Mouse (Mus musculus): ENCODE measurements at regions not wholly inside any gene's neighbourhood (a gene's known extent, or its start where the extent isn't known, plus 50 kb on each side); places are given as distances from the start of the nearest gene placed in this dataset.

- no peak for ATAC-seq (replicated peaks; ENCODE audit: low FRiP score, poor library complexity, severe bottlenecking)
Measured at GRCm38 (mm10) chr10:118619601-118620000, 178.8 kb downstream of the Ifng start.

- ATAC-seq (replicated peaks; ENCODE audit: low FRiP score, poor library complexity, severe bottlenecking), result no peak
Measured at GRCm38 (mm10) chr10:118620611-118621010, 179.8 kb downstream of the Ifng start.

- no peak for ATAC-seq (replicated peaks; ENCODE audit: low FRiP score, poor library complexity, severe bottlenecking)
Measured at GRCm38 (mm10) chr10:118621546-118621945, 180.7 kb downstream of the Ifng start.

DNA sequence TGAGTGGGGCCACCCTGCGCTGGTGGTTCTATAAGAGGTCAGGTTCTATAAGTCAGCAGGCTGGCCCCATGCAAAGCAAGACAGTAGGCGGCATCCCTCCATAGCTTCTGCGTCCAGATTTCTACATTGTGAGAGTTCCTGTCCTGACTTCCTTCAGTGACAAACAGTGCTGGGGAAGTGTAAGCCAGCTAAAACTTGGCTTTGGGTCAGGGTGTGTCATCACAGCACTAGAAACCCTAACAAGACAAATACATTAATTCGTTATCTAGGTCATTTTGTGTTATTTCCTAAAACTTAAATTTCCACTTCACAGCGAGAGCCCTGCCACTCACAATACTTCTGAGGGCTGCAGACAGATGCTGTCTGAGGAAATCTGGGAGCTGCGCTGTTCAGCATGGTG, 181.3 kb downstream of the Ifng start:
- ATAC-seq (replicated peaks; ENCODE audit: low FRiP score, poor library complexity, severe bottlenecking), result no peak

DNA sequence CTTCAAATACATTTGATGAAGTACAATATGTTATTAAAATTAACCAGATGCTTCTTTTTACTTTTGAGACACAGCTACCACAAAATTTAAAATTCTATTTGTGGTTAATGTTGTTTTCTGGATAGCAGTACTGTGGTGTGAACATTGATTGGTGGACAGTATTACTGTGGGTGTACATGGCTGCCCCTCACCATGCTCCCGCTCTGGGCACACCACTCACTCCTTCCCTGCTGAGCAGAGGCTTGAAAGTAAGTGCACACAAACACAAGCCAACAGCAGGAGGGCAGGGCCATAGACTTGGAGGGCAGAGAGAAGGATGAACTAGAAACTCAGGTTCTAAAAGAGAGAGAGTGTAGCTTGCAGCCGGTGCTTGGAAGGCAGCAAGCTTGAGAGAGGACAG, 182.1 kb downstream of the Ifng start:
- ATAC-seq (replicated peaks; ENCODE audit: low FRiP score, poor library complexity, severe bottlenecking), result no peak

- no peak for ATAC-seq (replicated peaks; ENCODE audit: low FRiP score, poor library complexity, severe bottlenecking)
Measured at GRCm38 (mm10) chr10:118624368-118624767, 183.5 kb downstream of the Ifng start.

DNA sequence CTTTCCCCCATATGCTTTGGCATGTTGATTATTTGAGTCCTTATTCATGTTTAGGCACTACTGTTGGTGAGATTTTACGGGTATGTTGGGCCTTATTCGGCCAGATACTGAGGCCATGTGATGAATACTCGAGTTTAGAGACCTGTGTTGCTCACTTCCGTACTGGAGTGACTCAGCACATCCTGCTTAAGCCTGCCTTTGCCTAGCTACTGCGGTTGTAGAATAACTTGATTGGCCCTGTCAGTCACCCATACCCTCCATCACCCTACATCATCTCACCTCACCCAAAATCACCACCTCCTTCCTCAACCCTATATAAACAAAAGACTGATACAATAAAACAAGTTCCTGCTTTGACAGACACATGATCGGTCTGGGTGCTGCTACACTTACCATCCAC, 187.2 kb downstream of the Ifng start:
- no peak for ATAC-seq (replicated peaks; ENCODE audit: low FRiP score, poor library complexity, severe bottlenecking)

GRCm38 (mm10) chr10:118629360-118630040, 188.7 kb downstream of the Ifng start:
- no peak for ATAC-seq (replicated peaks; ENCODE audit: low FRiP score, poor library complexity, severe bottlenecking)

- no peak for ATAC-seq (replicated peaks; ENCODE audit: low FRiP score, poor library complexity, severe bottlenecking)
Measured at GRCm38 (mm10) chr10:118631786-118632185, 190.9 kb downstream of the Ifng start.

GRCm38 (mm10) chr10:118632187-118632586, 191.3 kb downstream of the Ifng start:
- ATAC-seq (replicated peaks; ENCODE audit: low FRiP score, poor library complexity, severe bottlenecking), result no peak

- no peak for ATAC-seq (replicated peaks; ENCODE audit: low FRiP score, poor library complexity, severe bottlenecking)
Measured at GRCm38 (mm10) chr10:118633429-118633828, 192.6 kb downstream of the Ifng start.

DNA sequence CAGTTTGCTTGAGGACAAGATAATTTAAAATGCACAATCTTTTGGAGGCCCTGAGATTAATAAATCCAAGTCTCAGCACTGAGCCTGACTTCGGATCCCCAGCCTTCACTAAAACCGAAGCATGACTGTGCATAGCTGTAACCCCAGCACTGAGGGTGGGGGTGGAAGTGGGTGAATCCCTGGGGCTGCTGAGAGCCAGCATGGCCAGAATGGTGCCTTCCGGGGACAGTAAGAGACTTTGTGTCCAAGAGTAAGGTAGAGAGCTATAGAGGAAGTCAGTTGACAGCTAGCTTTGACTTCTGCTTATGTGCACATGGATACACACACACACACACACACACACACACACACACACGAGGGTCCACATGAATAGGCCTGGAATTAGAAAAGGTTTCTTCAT, 198.3 kb downstream of the Ifng start:
- ATAC-seq (replicated peaks; ENCODE audit: low FRiP score, poor library complexity, severe bottlenecking), result no peak

DNA sequence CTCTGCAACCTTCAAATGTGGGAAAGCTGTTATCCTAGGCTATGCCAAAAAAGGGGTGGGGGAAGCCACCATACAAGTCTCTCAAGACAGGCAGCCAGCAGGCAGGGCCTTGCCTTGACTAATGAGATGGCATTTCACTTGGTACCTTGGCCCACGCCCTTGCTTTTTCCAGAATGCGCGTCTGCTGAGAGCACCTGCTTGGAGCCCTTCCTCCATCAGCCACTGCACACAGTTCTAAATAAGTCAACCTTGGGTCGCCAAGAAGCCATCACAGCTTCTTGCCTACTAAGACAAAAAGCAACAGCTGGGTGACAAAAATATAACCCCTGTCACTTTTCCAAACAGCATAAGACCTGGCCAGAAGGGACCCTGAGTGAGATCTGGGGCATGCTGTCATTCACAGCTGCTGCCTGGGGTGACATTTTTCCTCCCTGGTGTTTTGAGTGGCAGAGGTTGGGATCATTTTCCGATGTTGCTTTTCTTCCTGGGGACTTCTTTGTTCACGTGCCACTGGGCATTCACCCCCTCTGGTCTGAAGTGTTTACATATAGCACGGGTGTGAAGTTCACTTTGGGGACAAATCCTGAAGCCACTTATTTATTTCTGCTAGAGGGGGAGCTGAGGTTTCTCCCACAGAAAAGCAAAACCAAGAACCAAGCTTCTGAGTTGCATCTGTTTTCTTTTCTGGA, 199.4 kb downstream of the Ifng start:
- no peak for ATAC-seq (replicated peaks; ENCODE audit: low FRiP score, poor library complexity, severe bottlenecking)

GRCm38 (mm10) chr10:118640810-118641427, 200.1 kb downstream of the Ifng start:
- no peak for ATAC-seq (replicated peaks; ENCODE audit: low FRiP score, poor library complexity, severe bottlenecking)

GRCm38 (mm10) chr10:118643622-118644021, 202.8 kb downstream of the Ifng start:
- ATAC-seq (replicated peaks; ENCODE audit: low FRiP score, poor library complexity, severe bottlenecking), result no peak

DNA sequence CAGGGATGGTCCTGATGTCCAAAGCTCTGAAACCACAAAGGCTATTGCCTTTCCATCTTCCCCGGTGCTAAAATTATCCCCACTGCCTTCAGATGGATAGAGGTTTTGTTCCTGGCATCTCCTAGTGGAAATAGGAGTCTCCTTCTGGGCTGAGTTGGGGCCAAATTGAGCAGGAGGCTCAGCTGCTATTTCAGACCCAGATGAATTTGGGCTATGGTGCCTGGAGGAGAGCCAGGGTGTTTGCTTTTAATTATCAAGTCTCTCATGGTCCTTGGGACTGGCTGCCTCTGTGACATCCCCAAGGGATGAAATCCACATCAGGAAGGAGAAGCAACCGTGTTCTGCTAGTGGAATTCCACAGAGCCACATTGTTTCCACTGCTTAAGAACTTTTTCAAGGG, 207.3 kb downstream of the Ifng start:
- no peak for ATAC-seq (replicated peaks; ENCODE audit: low FRiP score, poor library complexity, severe bottlenecking)

DNA sequence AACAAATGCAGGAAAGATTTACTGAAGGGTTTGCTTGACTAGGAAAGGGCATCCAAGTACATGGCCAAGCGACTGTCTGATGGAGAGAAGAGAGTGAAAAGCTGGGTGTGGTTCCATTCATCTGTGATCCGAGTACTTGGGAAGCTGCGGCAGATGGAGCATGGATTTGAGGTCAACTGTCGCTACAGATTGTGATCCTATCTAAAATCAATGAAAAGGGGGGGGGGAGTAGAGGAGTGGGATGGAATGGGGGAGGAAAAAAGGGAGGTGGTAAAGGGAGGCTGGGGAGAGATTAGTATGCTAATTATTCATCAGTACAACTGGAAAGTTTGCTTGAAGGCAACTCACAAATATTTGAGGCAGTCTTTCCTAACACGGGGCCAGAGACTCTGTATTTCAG, 213.4 kb downstream of the Dyrk2 start:
- no peak for ATAC-seq (replicated peaks; ENCODE audit: low FRiP score, poor library complexity, severe bottlenecking)

DNA sequence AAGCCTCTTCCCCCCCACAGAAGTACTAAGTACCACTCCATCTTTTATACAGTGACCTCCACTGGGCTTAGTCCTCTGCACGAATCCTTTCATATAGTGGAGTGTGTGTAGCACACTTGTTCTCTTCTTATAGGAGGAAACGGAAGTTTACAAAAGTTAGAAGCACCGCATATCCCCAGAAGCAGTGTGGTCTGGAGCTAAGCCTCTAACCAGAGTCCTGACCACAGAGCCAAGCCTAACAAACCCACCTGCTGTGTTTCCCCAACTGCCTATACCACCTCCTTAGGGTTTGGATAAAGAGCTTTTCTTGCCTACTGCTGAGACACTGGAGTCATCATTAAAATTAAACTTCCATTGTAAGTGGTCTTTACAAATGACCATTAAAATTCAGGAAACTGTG, 204.0 kb downstream of the Dyrk2 start:
- ATAC-seq (replicated peaks; ENCODE audit: low FRiP score, poor library complexity, severe bottlenecking), result no peak

GRCm38 (mm10) chr10:118675816-118676465, 194.1 kb downstream of the Dyrk2 start:
- ATAC-seq (replicated peaks; ENCODE audit: low FRiP score, poor library complexity, severe bottlenecking), result no peak

- ATAC-seq (replicated peaks; ENCODE audit: low FRiP score, poor library complexity, severe bottlenecking), result no peak
Measured at GRCm38 (mm10) chr10:118678750-118679418, 191.1 kb downstream of the Dyrk2 start.
